Mouse (Mus musculus) MEL (cell line): ENCODE data around the gene Itpr3. TPM values are rescaled to one million over a fixed set of nuclear protein-coding genes. Genes with fewer than 3 reads are reported as not detected.

ENCODE experiments used
- DNase-seq: peaks from one replicate; pipeline ENCODE4 v3.0.0; 2011; ENCODE audit warnings: low read depth, low spot score
- H3K27ac ChIP-seq: 2 replicates; pipeline ENCODE4 v1.5.1; 2012; ENCODE audit warnings: low read depth, mild to moderate bottlenecking, control low read depth, low read length, moderate library complexity; ENCODE audit not compliant: control insufficient read depth
- H3K27me3 ChIP-seq, 2 experiments: fragments of 150-350 bp in 1 of 2; sonication (generic) in 1 of 2; 2 replicates each; pipeline ENCODE4 v1.6.1; 2012; ENCODE audit warnings: low read length in 2 of 2, mild to moderate bottlenecking in 2 of 2, improper control_type of control experiment in 1 of 2, moderate library complexity in 1 of 2; ENCODE audit not compliant: insufficient read depth in 2 of 2, control insufficient read depth in 1 of 2
- H3K36me3 ChIP-seq, 2 experiments: 2 replicates each; pipeline ENCODE4 v1.6.1; 2012 to 2014; ENCODE audit warnings: low read length in 2 of 2, improper control_type of control experiment in 1 of 2, inconsistent platforms in 1 of 2, mild to moderate bottlenecking in 1 of 2; ENCODE audit not compliant: insufficient read depth in 2 of 2, control insufficient read depth in 1 of 2
- H3K4me1 ChIP-seq, 2 experiments: fragments of 150-350 bp in 1 of 2; sonication (generic) in 1 of 2; 2 replicates each; pipeline ENCODE4 v1.6.1; 2012; ENCODE audit warnings: low read length in 2 of 2, improper control_type of control experiment in 1 of 2, mild to moderate bottlenecking in 1 of 2; ENCODE audit not compliant: insufficient read depth in 2 of 2, control insufficient read depth in 1 of 2
- H3K4me3 ChIP-seq, 2 experiments: fragments of 150-350 bp in 1 of 2; sonication (generic) in 1 of 2; 2 replicates each; pipeline ENCODE4 v1.5.1; 2012; ENCODE audit warnings: low read depth in 2 of 2, low read length in 2 of 2, mild to moderate bottlenecking in 2 of 2, moderate library complexity in 2 of 2, control low read depth in 1 of 2, improper control_type of control experiment in 1 of 2; ENCODE audit not compliant: control insufficient read depth in 1 of 2, insufficient read depth in 1 of 2
- H3K79me2 ChIP-seq: 2 replicates; pipeline ENCODE4 v1.6.1; 2012; ENCODE audit warnings: mild to moderate bottlenecking, low read length, moderate library complexity; ENCODE audit not compliant: control insufficient read depth, poor library complexity, insufficient read depth
- H3K9ac ChIP-seq: 2 replicates; pipeline ENCODE4 v1.6.1; 2012; ENCODE audit warnings: low read depth, mild to moderate bottlenecking, control low read depth, low read length, moderate library complexity; ENCODE audit not compliant: control insufficient read depth, poor library complexity, severe bottlenecking
- H3K9me3 ChIP-seq: fragments of 150-350 bp; sonication (generic); replicated peaks from 2 replicates; pipeline ENCODE4 v1.6.1; 2012; ENCODE audit warnings: mild to moderate bottlenecking, low read length, improper control_type of control experiment, moderate library complexity; ENCODE audit not compliant: insufficient read depth
- BHLHE40 ChIP-seq: IDR thresholded peaks from 2 replicates; pipeline ENCODE4 v1.6.1; 2012; ENCODE audit warnings: low read depth, mild to moderate bottlenecking, inconsistent platforms, low read length, improper control_type of control experiment, borderline replicate concordance
- CHD1 ChIP-seq: IDR thresholded peaks from 2 replicates; pipeline ENCODE4 v1.6.1; 2012; ENCODE audit warnings: low read depth, mild to moderate bottlenecking, inconsistent platforms, low read length, improper control_type of control experiment
- CTCF ChIP-seq, 3 experiments: IDR thresholded peaks in 2 of 3; conservative IDR thresholded peaks in 1 of 3; 2 replicates each; pipeline ENCODE4 v1.5.1; 2011 to 2012; ENCODE audit warnings: low read length in 3 of 3, low read depth in 2 of 3, mild to moderate bottlenecking in 2 of 3, improper control_type of control experiment in 1 of 3, inconsistent platforms in 1 of 3, mixed read lengths in 1 of 3, moderate library complexity in 1 of 3; ENCODE audit not compliant: control insufficient read depth in 1 of 3, insufficient read depth in 1 of 3, poor library complexity in 1 of 3, severe bottlenecking in 1 of 3
- EP300 ChIP-seq, 2 experiments: IDR thresholded peaks; 2 replicates each; pipeline ENCODE4 v1.6.1; 2011; ENCODE audit warnings: improper control_type of control experiment in 2 of 2, low read length in 2 of 2, low read depth in 1 of 2, mild to moderate bottlenecking in 1 of 2
- ETS1 ChIP-seq: IDR thresholded peaks from 2 replicates; pipeline ENCODE4 v1.6.1; 2012; ENCODE audit warnings: low read depth, mild to moderate bottlenecking, inconsistent platforms, low read length, improper control_type of control experiment, moderate library complexity
- GABPA ChIP-seq: IDR thresholded peaks from 2 replicates; pipeline ENCODE4 v1.6.1; 2012; ENCODE audit warnings: low read depth, mild to moderate bottlenecking, inconsistent platforms, low read length, improper control_type of control experiment, moderate library complexity
- GATA1 ChIP-seq: IDR thresholded peaks from 2 replicates; pipeline ENCODE4 v1.6.1; 2011; ENCODE audit warnings: low read depth, low read length, improper control_type of control experiment
- HCFC1 ChIP-seq: IDR thresholded peaks from 2 replicates; pipeline ENCODE4 v1.6.1; 2012; ENCODE audit warnings: low read depth, mild to moderate bottlenecking, inconsistent platforms, low read length, improper control_type of control experiment, moderate library complexity
- JUND ChIP-seq: IDR thresholded peaks from 2 replicates; pipeline ENCODE4 v1.6.1; 2011; ENCODE audit warnings: low read depth, mild to moderate bottlenecking, improper control_type of control experiment, low read length
- KAT2A ChIP-seq: conservative IDR thresholded peaks from 2 replicates; pipeline ENCODE4 v1.6.1; 2012; ENCODE audit warnings: low read depth, low read length, improper control_type of control experiment, inconsistent platforms
- MAFK ChIP-seq: IDR thresholded peaks from 2 replicates; pipeline ENCODE4 v1.6.1; 2011; ENCODE audit warnings: low read depth, mild to moderate bottlenecking, low read length, improper control_type of control experiment, borderline replicate concordance
- MAZ ChIP-seq: IDR thresholded peaks from 2 replicates; pipeline ENCODE4 v1.6.1; 2012; ENCODE audit warnings: low read depth, mild to moderate bottlenecking, inconsistent platforms, low read length, improper control_type of control experiment
- MXI1 ChIP-seq: IDR thresholded peaks from 2 replicates; pipeline ENCODE4 v1.6.1; 2011; ENCODE audit warnings: mild to moderate bottlenecking, low read depth, low read length, improper control_type of control experiment
- MYB ChIP-seq: IDR thresholded peaks from 2 replicates; pipeline ENCODE4 v1.6.1; 2011; ENCODE audit warnings: mild to moderate bottlenecking, low read depth, low read length, improper control_type of control experiment
- MYC ChIP-seq: IDR thresholded peaks from 2 replicates; pipeline ENCODE4 v1.6.1; 2011; ENCODE audit warnings: low read depth, mild to moderate bottlenecking, low read length, improper control_type of control experiment, moderate library complexity
- NRF1 ChIP-seq: IDR thresholded peaks from 2 replicates; pipeline ENCODE4 v1.6.1; 2014; ENCODE audit warnings: low read depth, mild to moderate bottlenecking, inconsistent platforms, low read length, improper control_type of control experiment, moderate library complexity; ENCODE audit not compliant: poor library complexity, insufficient read depth, severe bottlenecking
- POLR2A ChIP-seq, 2 experiments: IDR thresholded peaks; 2 replicates each; pipeline ENCODE4 v1.6.1; 2011 to 2012; ENCODE audit warnings: low read length in 2 of 2, mild to moderate bottlenecking in 2 of 2, control low read depth in 1 of 2, improper control_type of control experiment in 1 of 2, low read depth in 1 of 2, moderate library complexity in 1 of 2; ENCODE audit not compliant: control insufficient read depth in 1 of 2, insufficient read depth in 1 of 2, poor library complexity in 1 of 2
- POLR2AphosphoS5 ChIP-seq: IDR thresholded peaks from 2 replicates; pipeline ENCODE4 v1.6.1; 2012; ENCODE audit warnings: low read depth, borderline replicate concordance, mild to moderate bottlenecking, inconsistent platforms, low read length, moderate library complexity, mixed read lengths
- RCOR1 ChIP-seq: IDR thresholded peaks from 2 replicates; pipeline ENCODE4 v1.6.1; 2012; ENCODE audit warnings: low read depth, mild to moderate bottlenecking, inconsistent platforms, low read length, improper control_type of control experiment
- TAL1 ChIP-seq: IDR thresholded peaks from 2 replicates; pipeline ENCODE4 v1.6.1; 2012; ENCODE audit warnings: mild to moderate bottlenecking, inconsistent platforms, low read length, moderate library complexity, mixed read lengths
- TBP ChIP-seq: IDR thresholded peaks from 2 replicates; pipeline ENCODE4 v1.8.0; 2011; ENCODE audit warnings: low read depth, low read length, improper control_type of control experiment
- TCF12 ChIP-seq: IDR thresholded peaks from 2 replicates; pipeline ENCODE4 v1.6.1; 2014; ENCODE audit warnings: low read depth, mild to moderate bottlenecking, inconsistent platforms, low read length, improper control_type of control experiment, moderate library complexity
- USF1 ChIP-seq: IDR thresholded peaks from 2 replicates; pipeline ENCODE4 v1.6.1; 2014; ENCODE audit warnings: low read depth, mild to moderate bottlenecking, inconsistent platforms, low read length, improper control_type of control experiment, moderate library complexity
- USF2 ChIP-seq, 2 experiments: IDR thresholded peaks; 2 replicates each; pipeline ENCODE4 v1.6.1; 2011 to 2012; ENCODE audit warnings: improper control_type of control experiment in 2 of 2, low read length in 2 of 2, borderline replicate concordance in 1 of 2, inconsistent platforms in 1 of 2, low read depth in 1 of 2, mild to moderate bottlenecking in 1 of 2; ENCODE audit not compliant: insufficient read depth in 1 of 2
- ZC3H11A ChIP-seq: IDR thresholded peaks from 2 replicates; pipeline ENCODE4 v1.6.1; 2012; ENCODE audit warnings: low read depth, mild to moderate bottlenecking, inconsistent platforms, low read length, improper control_type of control experiment
- ZKSCAN1 ChIP-seq: IDR thresholded peaks from 2 replicates; pipeline ENCODE4 v1.6.1; 2012; ENCODE audit warnings: low read depth, mild to moderate bottlenecking, inconsistent platforms, low read length, improper control_type of control experiment, moderate library complexity
- polyA plus RNA-seq, 2 experiments: library from polyadenylated mRNA; stranded (reverse) in 1 of 2; unstranded in 1 of 2; fragments of >175 nt in 1 of 2; fragments of >200 nt in 1 of 2; gene quantifications; 2 replicates each; pipeline versions ENCODE4 v1.2.1 to v1.2.4; 2012; ENCODE audit warnings: low replicate concordance in 2 of 2, low read depth in 1 of 2; ENCODE audit not compliant: insufficient read length in 2 of 2, insufficient read depth in 1 of 2, missing spikeins in 1 of 2
- total RNA-seq: library from RNA; depleted of rRNA; stranded (reverse); fragments of 300-350 nt; gene quantifications from 2 replicates; pipeline ENCODE4 v1.2.3, GENCODE M21; 2012

Gene Itpr3
- total and polyA plus RNA-seq, 3 experiments: 7.3 to 11.4 TPM; not detected in 1

- DNase-seq: no peak
- Histone ChIP-seq H3K9ac (no peak overlapping the region), H3K36me3 (peaks cover 2 to 12% of the 10 kb centered on the region in 2 experiments; a peak in 3 of 4 replicates), H3K9me3 (no peaks in the 10 kb centered on the region), H3K79me2 (peaks cover 5% of the 10 kb centered on the region; the same call in 1 of the 2 replicates)
- no peak for TF ChIP-seq KAT2A
- TF ChIP-seq MAZ: no peak
- no peak for TF ChIP-seq TAL1
- no peak for TF ChIP-seq MYC
- TF ChIP-seq EP300 (IDR thresholded peaks at IDR 0.05; ENCODE audit: low read depth in 1 of 2, low read length in 2 of 2): no peak
- TF ChIP-seq TCF12: no peak
- no peak for TF ChIP-seq MAFK
- no peak for TF ChIP-seq MYB
- TF ChIP-seq TBP: no peak
- no peak for TF ChIP-seq ZC3H11A
- TF ChIP-seq ZKSCAN1: no peak
- no peak for TF ChIP-seq NRF1
- no peak for TF ChIP-seq GATA1
- TF ChIP-seq RCOR1: no peak
- no peak for TF ChIP-seq POLR2A (IDR thresholded peaks at IDR 0.05; ENCODE audit: control insufficient read depth in 1 of 2, insufficient read depth in 1 of 2, low read depth in 1 of 2, low read length in 2 of 2, poor library complexity in 1 of 2)
- no peak for TF ChIP-seq CTCF (IDR thresholded peaks at IDR 0.05 in 2 of 3, conservative IDR thresholded peaks at IDR 0.05 in 1 of 3; ENCODE audit: control insufficient read depth in 1 of 3, insufficient read depth in 1 of 3, low read depth in 2 of 3, low read length in 3 of 3, poor library complexity in 1 of 3, severe bottlenecking in 1 of 3)
- TF ChIP-seq USF1: no peak
- no peak for TF ChIP-seq GABPA
- TF ChIP-seq HCFC1: no peak
- no peak for TF ChIP-seq POLR2AphosphoS5
- TF ChIP-seq, all 39 proteins: peak for 0
- H3K4me1 ChIP-seq: peaks cover 4 to 15% of the 10 kb centered on the region in 2 experiments
- no peak overlapping the region for H3K4me3 ChIP-seq
- H3K27ac ChIP-seq: no peak overlapping the region
- H3K27me3 ChIP-seq: no peaks in the 10 kb centered on the region
Measured at GRCm38 (mm10) chr17:27021736-27022135, 35.4 kb upstream of the Itpr3 start.

- peaks cover 2 to 17% of the 10 kb centered on the region in 2 experiments; a peak in 3 of 4 replicates for H3K36me3 ChIP-seq
- no peak for TF ChIP-seq MAFK
- TF ChIP-seq USF2 (IDR thresholded peaks at IDR 0.05; ENCODE audit: borderline replicate concordance in 1 of 2, insufficient read depth in 1 of 2, low read depth in 1 of 2, low read length in 2 of 2): no peak
- TF ChIP-seq JUND: no peak
- no peak for TF ChIP-seq NRF1
- no peak for TF ChIP-seq ETS1
- no peak for TF ChIP-seq BHLHE40
- no peak for TF ChIP-seq CHD1
- no peak for TF ChIP-seq MXI1
- peaks cover 20% of the 10 kb centered on the region for H3K79me2 ChIP-seq
- H3K9me3 ChIP-seq: no peaks in the 10 kb centered on the region
- H3K4me3 ChIP-seq: no peak overlapping the region
- no peaks in the 10 kb centered on the region for H3K27me3 ChIP-seq
- H3K9ac ChIP-seq: no peak overlapping the region
- DNase-seq: no peak
- H3K27ac ChIP-seq: no peak overlapping the region
- H3K4me1 ChIP-seq: peaks cover 7 to 19% of the 10 kb centered on the region in 2 experiments
Measured at GRCm38 (mm10) chr17:27023342-27023741, 33.8 kb upstream of the Itpr3 start.
